Mouse (Mus musculus): Measurements from ENCODE around the gene Speer4f1. TPM values are rescaled to one million over a fixed set of nuclear protein-coding genes. Genes with fewer than 3 reads are reported as not detected.

Speer4f1 gene
- polyA plus RNA-seq (2017; shearing (Covaris generic)), result 0.30 TPM

DNA sequence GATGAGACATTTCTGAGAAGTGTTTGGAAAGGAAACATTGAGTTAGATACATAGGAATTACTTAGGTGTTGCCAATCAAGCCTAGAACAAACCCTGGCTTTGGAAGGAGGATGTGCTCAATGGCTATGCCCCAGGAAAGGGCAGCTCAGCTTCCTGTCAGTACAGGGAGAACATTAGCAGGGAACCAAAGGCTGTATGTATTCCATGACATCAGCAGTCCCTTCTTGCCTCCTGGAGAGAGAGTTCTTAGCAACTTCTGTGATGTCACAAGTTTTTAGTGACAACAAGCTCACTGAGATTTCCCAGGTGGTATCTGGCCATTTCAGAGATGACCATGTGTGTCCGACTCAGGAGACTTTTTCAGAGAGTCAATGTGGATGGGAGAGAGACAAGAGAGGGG lies at the start of gene Speer4f1:
Gene Speer4f1 (plus strand): TSS at position 301 of the 400 bp plus-strand sequence.

Other genes with a start within 250 kb of the Speer4f1 start
- gene Speer4f2, start 102.9 kb upstream of the Speer4f1 start, polyA plus RNA-seq (2017; shearing (Covaris generic)), result not detected
- not detected for gene Sema3c, start 98.2 kb downstream of the Speer4f1 start, polyA plus RNA-seq (2017; shearing (Covaris generic))